Mouse (Mus musculus): ENCODE data around the gene Tamm41. TPM values are rescaled to one million over a fixed set of nuclear protein-coding genes. Genes with fewer than 3 reads are reported as not detected.

The Tamm41 gene
- polyA plus RNA-seq, 1 experiment from 2014 or later: 68.9 TPM

- peak; percentile 84 for ATAC-seq (ENCODE audit: low FRiP score, low read depth)
- peak overlapping the region; percentile 81 for H3K9ac ChIP-seq
- peak overlapping the region; percentile 71 for H3K4me3 ChIP-seq
- H3K27me3 ChIP-seq: no peaks in the 10 kb centered on the region
- under 1% methylated on average over 81 of the region's 82 CpGs for WGBS
- H3K36me3 ChIP-seq: no peaks in the 10 kb centered on the region
- peaks cover 65% of the 10 kb centered on the region for H3K4me1 ChIP-seq
- H3K4me2 ChIP-seq (replicated peaks): peak overlapping the region; percentile 99
- H3K27ac ChIP-seq: peak overlapping the region; percentile 77
- no peaks in the 10 kb centered on the region for H3K9me3 ChIP-seq
These were observed 69.1 kb downstream of the Tamm41 start for GRCm38 (mm10) chr6:114968361-114969212.

GRCm38 (mm10) chr6:114967623-114968022 lies 70.1 kb downstream of the Tamm41 start:
- H3K4me3 ChIP-seq: peak overlapping the region; percentile 71
- peak overlapping the region; percentile 99 for H3K4me2 ChIP-seq (replicated peaks)
- 36% methylated on average over 12 of the region's 12 CpGs for WGBS
- no peak overlapping the region for H3K9ac ChIP-seq
- H3K36me3 ChIP-seq: no peaks in the 10 kb centered on the region
- no peaks in the 10 kb centered on the region for H3K27me3 ChIP-seq
- no peak for ATAC-seq (ENCODE audit: low FRiP score, low read depth)
- no peaks in the 10 kb centered on the region for H3K9me3 ChIP-seq
- H3K27ac ChIP-seq: no peak overlapping the region
- peaks cover 73% of the 10 kb centered on the region for H3K4me1 ChIP-seq

- Histone ChIP-seq H3K36me3 (no peaks in the 10 kb centered on the region), H3K4me2 (replicated peaks) (peak overlapping the region; percentile 99; the same call in 1 of the 2 replicates), H3K9me3 (no peaks in the 10 kb centered on the region), H3K27ac (no peak overlapping the region), H3K9ac (no peak overlapping the region), H3K4me3 (0 out of 2 replicates have a peak overlapping the region, but pooled peaks have one; percentile 71), H3K27me3 (no peaks in the 10 kb centered on the region), H3K4me1 (peaks cover 71% of the 10 kb centered on the region)
- WGBS: 50% methylated on average over 2 of the region's 2 CpGs
- ATAC-seq (ENCODE audit: low FRiP score, low read depth): no peak
These were observed 71.1 kb downstream of the Tamm41 start for GRCm38 (mm10) chr6:114966396-114967154.

- no peaks in the 10 kb centered on the region for H3K36me3 ChIP-seq
- no peak overlapping the region for H3K4me3 ChIP-seq
- H3K27me3 ChIP-seq: no peaks in the 10 kb centered on the region
- no peak for ATAC-seq (ENCODE audit: low FRiP score, low read depth)
- 87% methylated on average over 3 of the region's 3 CpGs for WGBS
- H3K9me3 ChIP-seq: no peaks in the 10 kb centered on the region
- H3K27ac ChIP-seq: no peak overlapping the region
- no peak overlapping the region for H3K4me2 ChIP-seq (replicated peaks)
- peaks cover 72% of the 10 kb centered on the region for H3K4me1 ChIP-seq
- no peak overlapping the region for H3K9ac ChIP-seq
These were observed 71.9 kb downstream of the Tamm41 start for GRCm38 (mm10) chr6:114965802-114966201.

GRCm38 (mm10) chr6:114965396-114965795 lies 72.3 kb downstream of the Tamm41 start:
- no peak for ATAC-seq (ENCODE audit: low FRiP score, low read depth)
- no peak overlapping the region for H3K27ac ChIP-seq
- no peak overlapping the region for H3K4me3 ChIP-seq
- no peaks in the 10 kb centered on the region for H3K9me3 ChIP-seq
- WGBS: 77% methylated on average over 8 of the region's 8 CpGs
- H3K9ac ChIP-seq: no peak overlapping the region
- H3K4me1 ChIP-seq: peaks cover 73% of the 10 kb centered on the region
- H3K4me2 ChIP-seq (replicated peaks): no peak overlapping the region
- no peaks in the 10 kb centered on the region for H3K27me3 ChIP-seq
- no peaks in the 10 kb centered on the region for H3K36me3 ChIP-seq

- no peak for ATAC-seq (ENCODE audit: low FRiP score, low read depth)
- Histone ChIP-seq H3K27me3 (no peaks in the 10 kb centered on the region), H3K4me2 (replicated peaks) (no peak overlapping the region), H3K9ac (no peak overlapping the region), H3K27ac (peak overlapping the region; percentile 39; the same call in 1 of the 2 replicates), H3K4me3 (no peak overlapping the region), H3K36me3 (no peaks in the 10 kb centered on the region), H3K9me3 (no peaks in the 10 kb centered on the region), H3K4me1 (peaks cover 69% of the 10 kb centered on the region)
- 72% methylated on average over 2 of the region's 2 CpGs for WGBS
These were observed 73.4 kb downstream of the Tamm41 start for GRCm38 (mm10) chr6:114964235-114964634.

- Histone ChIP-seq H3K36me3 (no peaks in the 10 kb centered on the region), H3K9me3 (no peaks in the 10 kb centered on the region), H3K9ac (no peak overlapping the region), H3K4me3 (no peak overlapping the region), H3K4me1 (peaks cover 74% of the 10 kb centered on the region), H3K4me2 (replicated peaks) (0 out of 2 replicates have a peak overlapping the region, but pooled peaks have one; percentile 9), H3K27ac (peak overlapping the region; percentile 39; the same call in 1 of the 2 replicates), H3K27me3 (no peaks in the 10 kb centered on the region)
- WGBS: 58% methylated on average over 5 of the region's 5 CpGs
- no peak for ATAC-seq (ENCODE audit: low FRiP score, low read depth)
These were observed 74.0 kb downstream of the Tamm41 start for GRCm38 (mm10) chr6:114963636-114964035.

GRCm38 (mm10) chr6:114961276-114962068 lies 76.2 kb downstream of the Tamm41 start:
- no peak overlapping the region for H3K4me3 ChIP-seq
- no peak overlapping the region for H3K4me2 ChIP-seq (replicated peaks)
- ATAC-seq (ENCODE audit: low FRiP score, low read depth): no peak
- H3K9ac ChIP-seq: no peak overlapping the region
- no peaks in the 10 kb centered on the region for H3K36me3 ChIP-seq
- H3K27ac ChIP-seq: no peak overlapping the region
- peaks cover 70% of the 10 kb centered on the region for H3K4me1 ChIP-seq
- 71% methylated on average over 10 of the region's 10 CpGs for WGBS
- no peaks in the 10 kb centered on the region for H3K9me3 ChIP-seq
- H3K27me3 ChIP-seq: no peaks in the 10 kb centered on the region

- no peak for ATAC-seq (ENCODE audit: low FRiP score, low read depth)
- Histone ChIP-seq H3K9ac (no peak overlapping the region), H3K27ac (peak overlapping the region; percentile 66; the same call in 1 of the 2 replicates), H3K4me3 (no peak overlapping the region), H3K4me2 (replicated peaks) (no peak overlapping the region), H3K4me1 (peaks cover 48% of the 10 kb centered on the region), H3K9me3 (no peaks in the 10 kb centered on the region), H3K27me3 (no peaks in the 10 kb centered on the region), H3K36me3 (no peaks in the 10 kb centered on the region)
- WGBS: 73% methylated on average over 6 of the region's 6 CpGs
These were observed 78.7 kb downstream of the Tamm41 start for GRCm38 (mm10) chr6:114959012-114959398.

GRCm38 (mm10) chr6:114958249-114959011 lies 79.2 kb downstream of the Tamm41 start:
- Histone ChIP-seq H3K9ac (no peak overlapping the region), H3K9me3 (no peaks in the 10 kb centered on the region), H3K4me2 (replicated peaks) (peak overlapping the region; percentile 14; the same call in 1 of the 2 replicates), H3K4me3 (no peak overlapping the region), H3K27me3 (no peaks in the 10 kb centered on the region), H3K36me3 (no peaks in the 10 kb centered on the region), H3K27ac (peak overlapping the region; percentile 66), H3K4me1 (peaks cover 45% of the 10 kb centered on the region)
- 36% methylated on average over 10 of the region's 10 CpGs for WGBS
- ATAC-seq (ENCODE audit: low FRiP score, low read depth): no peak

- Histone ChIP-seq H3K27me3 (no peaks in the 10 kb centered on the region), H3K27ac (0 out of 2 replicates have a peak overlapping the region, but pooled peaks have one; percentile 66), H3K4me1 (peaks cover 43% of the 10 kb centered on the region), H3K4me2 (replicated peaks) (0 out of 2 replicates have a peak overlapping the region, but pooled peaks have one; percentile 14), H3K36me3 (no peaks in the 10 kb centered on the region), H3K9me3 (no peaks in the 10 kb centered on the region), H3K9ac (no peak overlapping the region), H3K4me3 (no peak overlapping the region)
- ATAC-seq (ENCODE audit: low FRiP score, low read depth): no peak
- WGBS: 73% methylated on average over 12 of the region's 12 CpGs
These were observed 79.9 kb downstream of the Tamm41 start for GRCm38 (mm10) chr6:114957756-114958155.

Measured in limb, embryonic 13.5 days (tissue).